Mouse (Mus musculus) CH12F3 (cell line): ENCODE measurements around the gene Racgap1.

Experiments used
- in situ Hi-C: fragments of 300-500 bp; cut with MboI; formaldehyde crosslinking; loops from 2 replicates; pipeline ENCODE4 v1.14.3; 2020; ENCODE audit warnings: low sequenced_read_pairs

The Racgap1 gene

GRCm38 (mm10) chr15:99651163-99651872 lies at the start of gene Racgap1:
TSS of gene Racgap1 (minus strand) at chr15:99651656.
- in situ Hi-C loops: no loop called here

GRCm38 (mm10) chr15:99700219-99701106 lies 49.0 kb upstream of the Racgap1 start:
- in situ Hi-C loops: no loop called here

GRCm38 (mm10) chr15:99699715-99700114 lies 48.3 kb upstream of the Racgap1 start:
- in situ Hi-C loops: no loop called here

GRCm38 (mm10) chr15:99698533-99699085 lies 47.2 kb upstream of the Racgap1 start:
- in situ Hi-C loops: no loop called here

- in situ Hi-C loops: no loop called here
Observed at GRCm38 (mm10) chr15:99697309-99697708, 45.9 kb upstream of the Racgap1 start.

GRCm38 (mm10) chr15:99691976-99692375 lies 40.5 kb upstream of the Racgap1 start:
- in situ Hi-C loops: no loop called here

GRCm38 (mm10) chr15:99690924-99691323 lies 39.5 kb upstream of the Racgap1 start:
- in situ Hi-C loops: no loop called here

- in situ Hi-C loops: no loop called here
Observed at GRCm38 (mm10) chr15:99688712-99689111, 37.3 kb upstream of the Racgap1 start.

- in situ Hi-C loops: no loop called here
Observed at GRCm38 (mm10) chr15:99684156-99684555, 32.7 kb upstream of the Racgap1 start.

- in situ Hi-C loops: no loop called here
Observed at GRCm38 (mm10) chr15:99682880-99683279, 31.4 kb upstream of the Racgap1 start.

- in situ Hi-C loops: no loop called here
Observed at GRCm38 (mm10) chr15:99679008-99679407, 27.6 kb upstream of the Racgap1 start.

GRCm38 (mm10) chr15:99678063-99678800 lies 26.8 kb upstream of the Racgap1 start:
- in situ Hi-C loops: no loop called here

- in situ Hi-C loops: no loop called here
Observed at GRCm38 (mm10) chr15:99677089-99677488, 25.6 kb upstream of the Racgap1 start.

- in situ Hi-C loops: loop anchor here (5.0 kb wide), 1 partner anchor 78 kb away; no protein-coding TSS in a partner anchor
Observed at GRCm38 (mm10) chr15:99674866-99675265, 23.4 kb upstream of the Racgap1 start.

GRCm38 (mm10) chr15:99671783-99672182 lies 20.3 kb upstream of the Racgap1 start:
- in situ Hi-C loops: loop anchor here (5.0 kb wide), 1 partner anchor 74 kb away; no protein-coding TSS in a partner anchor

GRCm38 (mm10) chr15:99670964-99671670 lies 19.7 kb upstream of the Racgap1 start:
- in situ Hi-C loops: loop anchor here (5.0 kb wide), 1 partner anchor 74 kb away; no protein-coding TSS in a partner anchor

- in situ Hi-C loops: loop anchor here (5.0 kb wide), 1 partner anchor 73 kb away; no protein-coding TSS in a partner anchor
Observed at GRCm38 (mm10) chr15:99670154-99670821, 18.8 kb upstream of the Racgap1 start, which contains the start of gene Asic1. TSS of gene Asic1 (plus strand) at chr15:99670368.

- in situ Hi-C loops: no loop called here
Observed at GRCm38 (mm10) chr15:99669392-99669791, 17.9 kb upstream of the Racgap1 start.

GRCm38 (mm10) chr15:99668881-99669280 lies 17.4 kb upstream of the Racgap1 start:
- in situ Hi-C loops: no loop called here
